Mouse (Mus musculus): ENCODE results near the gene Sez6l. TPM values are rescaled to one million over a fixed set of nuclear protein-coding genes. Genes with fewer than 3 reads are reported as not detected.
A peak's percentile ranks its signal among the peaks of the same experiment; 100 is the strongest.

Gene Sez6l
- total RNA-seq, 2 experiments from 2014 or later: 192 TPM

DNA sequence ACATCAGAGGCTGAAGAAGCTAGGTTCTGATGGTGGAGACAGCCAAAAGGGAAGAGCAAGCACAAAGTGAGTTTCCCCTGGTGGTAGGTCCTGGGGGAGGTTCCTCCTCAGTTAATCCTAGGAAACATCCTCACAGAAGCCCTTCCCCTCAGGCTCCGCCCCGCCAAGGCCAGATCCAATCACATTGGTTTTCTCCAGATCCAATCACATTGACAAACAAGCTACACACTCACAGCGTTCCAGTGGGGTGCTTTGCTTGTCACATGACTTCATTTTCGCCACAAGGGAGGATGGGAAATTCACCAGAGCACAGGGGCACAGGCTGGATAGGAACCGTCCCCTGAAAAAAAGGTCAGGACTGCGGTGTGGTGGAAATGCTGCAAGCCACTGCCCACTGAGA is 9.1 kb upstream of the Sez6l start:
- DNase-seq (ENCODE audit: low spot score in 2 of 2): no peak

- DNase-seq (ENCODE audit: low spot score in 2 of 2): no peak
Measured at GRCm38 (mm10) chr5:112584155-112584769, 7.3 kb upstream of the Sez6l start.

DNA sequence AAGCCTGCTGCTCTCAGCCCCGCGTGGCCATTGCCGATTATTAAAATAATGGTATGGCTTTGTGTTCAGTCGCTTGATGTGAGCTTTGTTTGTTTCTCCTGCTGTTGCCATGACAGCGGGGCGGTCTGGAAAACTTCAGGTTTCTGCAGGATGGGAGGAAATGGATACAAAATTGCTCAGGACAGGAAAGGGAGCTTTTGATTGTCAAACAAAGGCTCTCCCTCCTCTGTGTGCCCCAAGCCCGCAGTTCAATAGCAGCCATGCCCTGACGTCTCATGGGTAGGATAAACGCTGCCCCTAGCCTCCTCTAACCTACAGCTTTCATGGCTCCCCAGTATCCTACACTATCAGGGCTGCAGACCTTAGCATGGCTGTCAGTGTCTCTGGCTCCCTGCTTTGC is 6.3 kb upstream of the Sez6l start:
- no peak for DNase-seq (ENCODE audit: low spot score in 2 of 2)

GRCm38 (mm10) chr5:112577750-112578149 is 765 bp upstream of the Sez6l start:
- peak; percentile 75 to 79 for DNase-seq (ENCODE audit: low spot score in 2 of 2)

- peak; percentile 67 to 72 for DNase-seq (ENCODE audit: low spot score in 2 of 2)
Measured at GRCm38 (mm10) chr5:112576361-112576992, 508 bp downstream of the Sez6l start.

DNA sequence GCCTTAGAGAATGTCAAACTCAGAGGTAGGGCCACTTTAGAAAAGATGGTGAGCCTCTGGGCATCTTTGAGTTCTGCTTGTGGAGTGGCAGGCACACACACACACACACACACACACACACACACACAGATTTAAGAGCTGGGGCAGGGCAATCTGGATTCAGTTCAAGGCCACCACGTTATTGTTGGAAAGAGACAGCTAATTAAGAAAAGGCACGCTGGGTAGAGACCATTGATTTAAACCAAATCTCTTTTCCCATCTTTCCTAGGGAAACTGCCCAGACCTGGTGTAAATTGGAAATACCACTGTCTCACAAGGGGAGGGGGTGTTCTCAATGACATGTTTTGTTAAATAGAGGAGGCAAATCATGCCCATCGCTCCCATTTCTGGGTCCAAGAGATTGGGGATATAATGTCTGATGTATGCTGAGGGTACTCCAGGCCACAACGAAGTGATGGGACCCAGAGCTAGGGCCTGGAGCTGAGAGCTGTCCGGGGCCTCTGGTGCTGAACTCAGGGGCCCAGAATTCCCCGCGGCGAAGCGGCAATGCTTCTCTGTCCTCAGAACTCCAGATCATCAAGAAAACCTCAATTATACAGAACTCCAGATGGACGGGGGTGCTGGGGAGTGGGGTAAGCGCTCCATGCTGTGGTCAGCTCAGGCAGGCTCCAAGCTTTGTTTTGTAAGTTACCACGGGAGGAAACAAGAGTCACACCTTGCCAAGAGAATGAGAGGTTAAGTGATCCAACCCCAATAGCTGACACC is 1.7 kb downstream of the Sez6l start:
- peak; percentile 55 to 63 for DNase-seq (ENCODE audit: low spot score in 2 of 2)

DNA sequence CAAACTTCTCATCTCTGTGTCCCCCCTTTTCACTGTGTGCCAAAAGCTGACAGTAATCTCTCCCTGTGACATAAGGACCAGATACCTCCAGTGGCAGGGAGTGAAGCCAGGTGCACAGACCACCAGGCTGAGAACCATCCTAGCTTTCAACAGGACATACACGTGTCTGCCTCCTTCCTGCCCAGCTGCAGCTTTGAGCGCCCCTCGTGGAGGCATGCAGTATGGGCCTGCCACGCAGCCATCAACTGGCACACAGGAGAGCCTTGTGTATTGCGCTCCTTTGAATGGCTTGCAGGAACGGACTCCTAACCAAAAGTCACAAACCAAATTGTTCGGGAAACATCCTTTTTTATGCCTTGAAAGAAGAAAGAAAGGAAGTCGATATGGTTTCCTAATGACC is 3.1 kb downstream of the Sez6l start:
- peak; percentile 87 to 92 for DNase-seq (ENCODE audit: low spot score in 2 of 2)

GRCm38 (mm10) chr5:112572217-112572616 is 4.8 kb downstream of the Sez6l start:
- no peak for DNase-seq (ENCODE audit: low spot score in 2 of 2)

DNA sequence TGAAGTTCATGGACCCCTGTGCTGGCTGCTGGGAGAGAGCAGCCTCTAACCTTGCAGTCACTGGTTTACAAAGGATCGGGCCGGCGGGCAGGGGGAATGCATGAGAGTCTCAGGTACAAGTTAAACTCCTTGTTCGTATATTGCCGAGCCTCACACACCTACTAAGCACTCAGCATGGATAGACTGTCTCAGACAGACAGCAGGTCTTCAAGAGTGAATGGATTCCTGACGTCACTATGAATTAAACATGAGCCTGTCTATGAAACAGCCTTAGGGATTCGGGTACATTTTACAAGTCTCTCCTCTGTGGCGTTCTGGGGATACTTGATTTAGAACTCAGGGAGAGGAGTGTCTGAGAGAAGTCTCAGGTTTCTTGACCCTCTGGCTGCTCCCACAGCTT is 11.5 kb downstream of the Sez6l start:
- no peak for DNase-seq (ENCODE audit: low spot score in 2 of 2)

GRCm38 (mm10) chr5:112565083-112565482 is 11.9 kb downstream of the Sez6l start:
- no peak for DNase-seq (ENCODE audit: low spot score in 2 of 2)

DNA sequence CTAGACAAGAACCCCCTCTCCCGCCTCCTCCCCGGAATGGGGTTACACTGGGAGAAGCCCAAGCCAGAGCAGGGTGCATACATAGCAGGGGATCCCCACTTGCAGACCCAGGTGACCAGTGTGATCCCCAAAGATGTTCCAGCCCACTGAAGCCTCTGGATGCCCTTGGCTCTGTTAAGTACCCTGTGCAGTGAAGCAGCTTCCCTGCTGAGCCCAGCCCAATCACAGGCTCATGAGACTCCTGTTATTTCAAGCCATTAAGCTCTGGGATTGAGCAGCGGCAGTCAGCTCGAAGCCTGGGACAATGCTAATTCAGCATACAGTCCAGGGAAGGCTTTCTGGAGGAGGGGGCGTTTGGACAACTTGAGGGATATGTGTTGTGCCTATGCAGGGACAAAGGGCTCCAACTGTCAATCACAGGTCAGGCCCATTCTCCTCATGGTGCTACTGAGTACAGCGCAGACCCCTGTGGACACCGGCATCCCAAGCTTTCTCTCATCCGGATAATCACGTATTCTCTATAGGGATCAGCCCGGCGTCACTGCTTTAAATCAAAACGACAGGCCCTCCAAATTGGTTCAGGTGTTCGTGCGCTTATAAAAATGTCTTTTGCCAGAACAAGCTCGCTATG is 16.0 kb downstream of the Sez6l start:
- DNase-seq (ENCODE audit: low spot score in 2 of 2): no peak

DNA sequence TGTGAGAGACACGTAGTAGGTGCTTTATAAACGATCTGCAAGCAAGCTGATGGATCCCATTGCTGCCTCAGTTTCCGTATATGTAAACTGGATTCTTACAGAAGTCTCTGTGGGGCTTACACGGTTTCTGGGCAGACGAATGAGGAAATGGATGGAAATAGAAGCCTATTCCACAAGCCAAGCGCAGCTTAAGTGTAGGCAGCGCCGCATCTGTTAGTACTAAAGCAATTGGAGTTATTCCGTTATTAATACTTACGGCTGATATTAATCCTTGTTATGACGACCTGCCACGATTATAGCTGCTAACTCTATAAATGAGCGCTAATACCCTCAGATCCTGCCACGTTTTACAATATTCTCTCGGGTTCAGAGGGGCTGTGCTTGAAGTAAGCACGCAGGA is 16.8 kb downstream of the Sez6l start:
- no peak for DNase-seq (ENCODE audit: low spot score in 2 of 2)

DNA sequence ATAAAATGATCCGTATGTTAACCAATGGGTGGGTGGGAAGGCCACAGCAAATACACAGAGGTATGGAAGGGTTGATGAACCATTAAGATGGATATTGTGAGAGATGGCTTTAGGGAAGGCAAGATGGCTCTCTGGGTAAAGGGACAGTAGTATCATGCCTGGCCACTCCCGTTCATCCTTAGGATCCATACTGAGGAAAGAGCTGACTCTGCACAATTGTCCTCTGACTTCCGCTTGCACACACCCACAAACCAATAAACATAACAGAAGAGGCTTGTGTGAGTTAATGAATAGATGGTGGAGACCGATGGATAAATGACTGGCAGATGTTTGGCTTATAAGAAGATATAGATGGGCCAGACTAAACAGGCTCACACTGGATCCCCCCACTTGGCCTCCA is 19.6 kb downstream of the Sez6l start:
- no peak for DNase-seq (ENCODE audit: low spot score in 2 of 2)

- no peak for DNase-seq (ENCODE audit: low spot score in 2 of 2)
Measured at GRCm38 (mm10) chr5:112556640-112557039, 20.3 kb downstream of the Sez6l start.

DNA sequence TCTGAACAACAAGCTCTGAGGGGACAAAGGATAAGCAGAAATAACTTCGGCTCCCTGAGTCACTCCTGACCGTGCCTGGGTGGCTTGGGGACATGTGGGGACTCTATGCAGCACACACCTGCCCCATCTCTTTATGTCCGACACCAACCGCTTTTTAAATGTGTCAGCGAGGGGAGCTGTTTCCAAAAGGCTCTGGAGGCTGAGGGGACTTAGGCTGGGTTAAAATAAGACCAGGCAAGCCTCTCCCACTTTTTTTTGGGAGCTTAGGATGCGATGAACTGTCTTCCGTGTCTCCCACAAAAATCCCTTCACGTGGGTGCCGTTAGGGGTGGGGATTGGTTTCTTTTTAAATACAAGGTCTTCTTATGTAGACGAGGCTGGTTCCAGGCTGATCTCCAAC is 22.5 kb downstream of the Sez6l start:
- no peak for DNase-seq (ENCODE audit: low spot score in 2 of 2)

GRCm38 (mm10) chr5:112552786-112553185 is 24.2 kb downstream of the Sez6l start:
- no peak for DNase-seq (ENCODE audit: low spot score in 2 of 2)

- DNase-seq (ENCODE audit: low spot score in 2 of 2): peak; percentile 75 to 83
Measured at GRCm38 (mm10) chr5:112551975-112552728, 24.8 kb downstream of the Sez6l start.

- peak; percentile 52 to 71 for DNase-seq (ENCODE audit: low spot score in 2 of 2)
Measured at GRCm38 (mm10) chr5:112548846-112549620, 28.0 kb downstream of the Sez6l start.

DNA sequence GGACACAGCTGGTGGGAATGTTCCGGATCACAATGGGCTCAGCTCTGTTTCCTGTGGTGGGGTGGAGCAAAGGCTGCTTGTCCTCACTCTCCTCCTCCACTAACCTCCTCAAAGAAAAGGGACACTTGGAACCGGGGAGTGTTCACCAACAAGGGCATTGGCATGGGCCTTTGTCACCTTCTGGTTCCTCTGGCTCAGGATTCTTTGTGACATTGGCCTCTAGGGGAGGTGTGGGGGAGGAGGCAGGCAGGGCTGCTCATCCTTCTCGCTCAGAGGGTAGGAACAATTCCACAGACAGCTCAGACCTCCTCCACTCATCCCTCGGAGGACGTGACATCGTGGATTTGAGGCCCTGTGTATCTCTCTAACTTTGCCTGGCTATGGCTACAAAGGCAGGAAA is 30.2 kb downstream of the Sez6l start:
- no peak for DNase-seq (ENCODE audit: low spot score in 2 of 2)

- no peak for DNase-seq (ENCODE audit: low spot score in 2 of 2)
Measured at GRCm38 (mm10) chr5:112538295-112538694, 38.7 kb downstream of the Sez6l start.

Measured in layer of hippocampus, postnatal 10 days (tissue).